Mouse (Mus musculus) liver (tissue): Measurements from ENCODE around the gene Map4k1.
"Not testable (repeated sequence)": the region's sequence is repeated elsewhere in the genome, so short reads cannot be mapped to it uniquely, and the experiment has no call there.

Experiments used
- DNase-seq: peaks from one replicate; pipeline ENCODE4 v3.0.0-alpha.2; 2020; ENCODE audit warnings: mixed read lengths

The Map4k1 gene

DNA sequence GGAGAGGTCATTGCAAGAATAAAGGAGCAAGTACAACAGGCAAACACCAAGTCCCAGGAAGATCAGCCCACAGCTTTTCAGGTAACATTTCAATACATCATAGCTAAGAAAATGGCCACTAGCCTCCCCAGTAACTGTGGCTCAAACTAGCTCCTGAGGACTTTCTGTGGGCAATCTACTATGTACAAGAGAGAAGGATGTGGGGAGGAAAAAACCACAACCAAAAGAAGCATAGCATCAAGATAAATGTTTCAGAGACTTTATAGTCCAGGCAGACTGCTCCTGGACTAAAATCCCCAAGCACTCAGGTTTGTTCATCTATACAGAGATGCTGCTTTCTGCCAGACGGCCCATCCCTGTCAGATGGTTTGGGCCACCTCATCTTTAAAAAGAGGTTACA lies 25.6 kb upstream of the Map4k1 start:
- DNase-seq, result no peak

GRCm38 (mm10) chr7:28957286-28957685 lies 24.6 kb upstream of the Map4k1 start:
- DNase-seq, result peak; percentile 16

GRCm38 (mm10) chr7:28957997-28958725 lies 23.7 kb upstream of the Map4k1 start:
- no peak for DNase-seq

DNA sequence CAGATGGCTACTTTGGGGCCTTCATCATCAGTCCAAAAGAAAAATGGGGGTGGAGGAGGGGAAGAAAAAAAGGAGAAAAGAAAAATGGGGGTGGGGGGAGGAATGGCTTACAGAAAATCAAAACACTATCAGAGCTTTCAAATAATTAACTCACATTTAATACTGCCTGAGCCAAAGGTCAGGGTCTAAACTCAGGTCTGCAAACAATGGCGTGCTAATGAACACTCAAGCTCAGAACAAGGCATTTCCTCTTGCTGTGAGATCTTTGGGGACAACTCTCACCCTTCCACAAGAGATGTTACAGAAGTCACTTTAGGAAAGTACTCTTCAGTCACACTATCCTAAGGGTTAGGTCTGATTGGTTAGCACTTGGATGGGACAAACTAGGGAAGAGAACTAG lies 23.1 kb upstream of the Map4k1 start:
- no peak for DNase-seq

DNA sequence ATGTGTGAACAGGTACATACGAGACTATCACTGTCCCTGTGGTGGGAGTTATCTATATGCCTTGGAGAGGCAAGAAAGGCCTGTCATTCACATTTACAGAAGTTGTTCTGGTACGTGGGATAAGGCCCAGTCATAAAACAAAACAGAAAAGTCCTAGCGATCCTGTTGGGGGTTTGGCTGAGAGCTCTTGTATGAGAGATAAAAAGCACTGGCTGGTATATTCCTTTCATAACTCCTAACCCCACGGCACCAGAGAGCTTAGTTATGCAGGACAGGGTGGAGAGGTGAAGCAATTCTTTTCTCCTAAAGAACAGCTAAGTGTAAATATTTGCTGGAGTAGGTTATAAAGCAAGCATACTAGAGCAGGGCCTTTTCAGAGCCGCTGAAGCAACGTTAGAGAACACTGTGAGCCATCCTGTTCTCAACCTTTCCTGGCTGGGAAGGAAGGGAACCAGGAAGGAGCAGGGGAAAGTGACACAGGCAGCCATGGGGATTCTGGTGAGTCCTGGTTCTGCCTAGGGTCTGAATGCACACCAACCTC lies 22.3 kb upstream of the Map4k1 start:
- DNase-seq, result no peak

- peak; percentile 15 for DNase-seq
Observed at GRCm38 (mm10) chr7:28960354-28961046, 21.4 kb upstream of the Map4k1 start.

- no peak for DNase-seq
Observed at GRCm38 (mm10) chr7:28961584-28961926, 20.3 kb upstream of the Map4k1 start.

- DNase-seq, result peak; percentile 99
Observed at GRCm38 (mm10) chr7:28961927-28962670, 19.8 kb upstream of the Map4k1 start, which contains the start of gene Actn4. Gene Actn4 (minus strand): TSS chr7:28962340.

- DNase-seq, result no peak
Observed at GRCm38 (mm10) chr7:28963399-28963923, 18.4 kb upstream of the Map4k1 start.

DNA sequence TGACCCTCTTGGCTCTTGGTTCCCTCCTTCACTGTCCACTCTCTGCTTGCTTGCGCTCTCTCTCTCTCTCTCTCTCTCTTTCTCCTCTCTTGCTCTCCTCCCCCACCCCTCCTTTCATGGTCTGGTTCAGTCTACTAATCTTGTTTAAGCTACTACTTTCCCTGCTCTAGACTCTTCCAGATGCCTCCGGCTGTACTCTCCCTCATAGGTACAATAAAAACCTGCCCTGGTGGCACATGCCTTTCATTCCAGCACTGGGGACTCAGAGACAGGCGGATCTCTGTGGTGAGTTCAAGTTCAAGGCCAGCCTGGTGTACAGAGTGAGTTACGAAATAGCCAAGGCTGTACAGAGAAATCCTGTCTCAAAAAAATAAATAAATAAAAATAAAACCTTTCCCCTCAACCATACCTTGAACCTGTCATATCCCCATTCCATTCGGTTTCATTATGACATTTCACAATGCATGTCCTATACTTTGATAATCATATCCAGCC lies 16.5 kb upstream of the Map4k1 start:
- no peak for DNase-seq

DNA sequence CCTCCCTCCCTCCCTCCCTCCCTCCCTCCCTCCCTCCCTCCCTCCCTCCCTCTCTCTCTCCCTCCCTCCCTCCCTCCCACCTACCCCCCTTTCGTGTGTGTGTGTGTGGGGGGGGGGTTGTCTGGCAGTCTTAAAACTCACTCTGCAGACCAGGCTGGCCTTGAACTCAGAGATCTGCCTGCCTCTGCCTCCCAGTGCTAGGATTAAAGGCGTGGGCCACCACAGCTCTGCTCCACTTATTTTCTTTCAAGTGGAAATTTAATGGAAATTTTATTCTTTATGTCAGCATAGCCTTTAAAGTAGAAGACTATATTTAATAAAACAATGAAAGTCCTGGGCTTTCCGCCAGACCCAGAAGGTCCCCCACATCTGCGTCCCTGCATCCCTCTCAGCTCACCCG lies 15.7 kb upstream of the Map4k1 start:
- DNase-seq, result no peak

DNA sequence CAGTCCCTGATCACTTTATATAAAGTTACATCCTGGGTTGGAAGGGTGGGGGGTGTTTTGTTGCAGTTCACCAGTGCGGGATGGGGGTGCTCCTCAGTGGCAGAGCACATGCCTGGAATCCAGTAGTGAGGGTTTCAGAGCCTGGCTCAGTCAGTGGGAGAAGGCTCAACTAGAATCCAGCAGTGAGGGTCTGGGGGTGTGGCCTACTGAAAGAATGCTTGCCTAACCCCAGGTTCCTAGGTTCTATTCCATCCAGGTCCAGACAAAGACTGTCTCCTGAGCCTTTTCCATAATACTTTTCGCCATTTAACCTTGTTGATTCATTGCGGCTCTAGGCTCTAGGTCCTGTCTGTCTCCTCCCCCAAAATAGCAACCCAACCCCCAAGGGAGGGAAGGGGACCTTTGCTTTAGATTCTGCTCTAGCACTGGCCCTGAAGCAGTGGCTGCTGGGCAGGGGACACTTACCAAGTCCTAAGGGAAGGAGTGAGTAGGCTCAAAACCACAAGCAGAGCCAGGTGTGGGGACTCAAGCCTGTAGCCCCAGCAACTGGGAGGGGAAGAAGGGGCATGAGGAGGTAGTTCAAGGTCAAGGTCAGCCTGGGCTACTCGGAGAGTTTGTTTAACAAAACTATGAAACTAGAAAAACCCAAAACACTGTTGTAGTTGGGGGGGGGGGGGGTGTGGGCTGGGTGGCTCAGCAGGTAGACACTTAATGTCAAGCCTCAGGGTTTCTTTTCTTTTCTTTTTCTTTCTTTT lies 14.9 kb upstream of the Map4k1 start:
- no peak for DNase-seq

DNA sequence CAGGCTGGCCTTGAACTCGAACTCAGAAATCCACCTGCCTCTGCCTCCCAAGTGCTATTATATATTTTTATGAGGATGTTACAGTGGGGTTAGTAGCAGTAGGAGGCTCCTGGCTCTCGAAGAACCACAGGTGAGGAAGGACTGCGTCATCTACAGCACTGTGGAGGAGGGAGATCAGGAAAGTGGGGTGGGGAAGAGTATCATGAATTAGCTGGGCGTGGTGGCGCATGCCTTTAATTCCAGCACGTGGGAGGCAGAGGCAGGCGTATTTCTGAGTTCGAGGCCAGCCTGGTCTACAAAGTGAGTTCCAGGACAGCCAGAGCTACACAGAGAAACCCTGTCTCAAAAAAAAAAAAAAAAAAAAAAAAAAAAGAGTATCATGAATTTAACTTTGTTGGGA lies 13.7 kb upstream of the Map4k1 start:
- DNase-seq, result not testable (repeated sequence)

- DNase-seq, result no peak
Observed at GRCm38 (mm10) chr7:28969271-28969670, 12.6 kb upstream of the Map4k1 start.

- no peak for DNase-seq
Observed at GRCm38 (mm10) chr7:28969672-28970394, 12.0 kb upstream of the Map4k1 start.

DNA sequence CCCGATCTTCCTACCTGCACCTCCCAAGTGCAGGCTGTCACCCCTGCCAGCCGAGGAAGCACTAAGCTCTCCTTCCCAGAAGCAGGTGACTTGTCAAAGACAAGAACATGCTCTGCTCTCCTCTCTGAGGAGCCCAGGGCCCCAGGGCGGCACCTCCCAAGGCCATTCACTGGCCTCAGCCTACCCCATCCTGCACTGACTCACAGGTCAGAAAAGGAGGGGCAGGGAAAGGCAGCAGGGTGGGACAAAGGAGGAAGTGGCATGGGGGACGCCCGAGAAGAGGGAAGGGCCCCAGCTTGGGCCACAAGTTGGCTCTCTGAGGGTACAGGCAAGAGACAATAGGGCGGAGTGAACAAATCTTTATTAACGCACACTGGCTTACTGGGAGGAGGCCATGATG lies 10.8 kb upstream of the Map4k1 start:
- DNase-seq, result no peak

- DNase-seq, result no peak
Observed at GRCm38 (mm10) chr7:28971770-28972269, 10.0 kb upstream of the Map4k1 start.

GRCm38 (mm10) chr7:28972542-28972985 lies 9.3 kb upstream of the Map4k1 start:
- peak; percentile 84 for DNase-seq

GRCm38 (mm10) chr7:28973025-28973424 lies 8.8 kb upstream of the Map4k1 start:
- no peak for DNase-seq

GRCm38 (mm10) chr7:28977556-28977955 lies 4.3 kb upstream of the Map4k1 start:
- DNase-seq, result no peak
